Mouse (Mus musculus) naive thymus-derived CD4-positive, alpha-beta T cell, adult 5 months (primary cell): ENCODE results near the gene Coro7. TPM values are rescaled to one million over a fixed set of nuclear protein-coding genes. Genes with fewer than 3 reads are reported as not detected.

Experiments used
- polyA plus RNA-seq: library from polyadenylated mRNA; unstranded; fragments of 100-300 nt; shearing (Covaris generic); gene quantifications from one replicate; pipeline ENCODE4 v1.2.1, GENCODE M21; 2017

Gene Coro7
- 119 TPM for polyA plus RNA-seq

GRCm38 (mm10) chr16:4679121-4680018, at the start of gene Coro7:
Gene Coro7, minus strand, starts transcription at chr16:4679777.

DNA sequence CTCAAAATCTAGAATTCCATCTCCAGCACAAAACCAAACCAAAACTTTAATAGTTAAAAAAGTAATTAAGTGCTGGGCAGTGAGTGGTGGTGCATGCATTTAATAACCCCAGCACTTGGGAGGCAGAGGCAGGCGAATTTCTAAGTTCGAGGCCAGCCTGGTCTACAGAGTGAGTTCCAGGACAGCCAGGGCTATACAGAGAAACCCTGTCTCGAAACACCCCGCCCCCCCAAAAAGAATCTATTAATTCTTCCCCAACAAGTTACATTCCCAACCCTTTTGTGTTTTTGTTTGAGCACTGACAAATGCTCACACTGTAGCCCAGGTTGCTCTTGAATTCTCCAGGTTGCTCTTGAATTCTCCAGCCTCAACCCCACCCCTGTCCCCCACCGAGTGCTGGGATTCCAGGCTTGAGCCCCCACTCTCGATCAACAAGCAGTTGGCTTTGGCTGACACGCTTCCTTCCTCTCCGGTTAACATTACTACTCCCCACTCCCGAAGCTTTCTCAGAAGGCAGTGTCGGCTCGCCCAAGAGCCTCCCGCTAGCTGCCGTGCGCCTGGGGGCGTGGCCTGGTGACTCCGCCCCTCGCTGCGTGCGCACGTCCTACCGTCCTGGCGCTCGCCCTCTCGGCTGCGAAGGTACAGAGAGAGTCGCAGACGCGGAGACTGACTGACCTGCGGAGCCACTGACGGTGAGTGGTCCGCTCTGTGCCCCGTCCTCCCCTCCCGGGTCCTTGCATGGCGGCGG, 46.4 kb upstream of the Coro7 start, which contains the start of gene Hmox2:
Gene Hmox2 (plus strand): TSS at position 582 of the 748 bp plus-strand sequence.

GRCm38 (mm10) chr16:4718753-4719518, 39.4 kb upstream of the Coro7 start, which contains the start of gene Nmral1:
Gene Nmral1, minus strand, starts transcription at chr16:4719356.

GRCm38 (mm10) chr16:4639831-4640237, 39.7 kb downstream of the Coro7 start, which contains the start of the genes Vasn and Dnaja3:
Gene Vasn, plus strand, starts transcription at chr16:4639941.
Gene Dnaja3, plus strand, starts transcription at chr16:4639989.

GRCm38 (mm10) chr16:4624481-4625110, 55.0 kb downstream of the Coro7 start, which contains the start of gene Pam16:
Gene Pam16, minus strand, starts transcription at chr16:4624988.

DNA sequence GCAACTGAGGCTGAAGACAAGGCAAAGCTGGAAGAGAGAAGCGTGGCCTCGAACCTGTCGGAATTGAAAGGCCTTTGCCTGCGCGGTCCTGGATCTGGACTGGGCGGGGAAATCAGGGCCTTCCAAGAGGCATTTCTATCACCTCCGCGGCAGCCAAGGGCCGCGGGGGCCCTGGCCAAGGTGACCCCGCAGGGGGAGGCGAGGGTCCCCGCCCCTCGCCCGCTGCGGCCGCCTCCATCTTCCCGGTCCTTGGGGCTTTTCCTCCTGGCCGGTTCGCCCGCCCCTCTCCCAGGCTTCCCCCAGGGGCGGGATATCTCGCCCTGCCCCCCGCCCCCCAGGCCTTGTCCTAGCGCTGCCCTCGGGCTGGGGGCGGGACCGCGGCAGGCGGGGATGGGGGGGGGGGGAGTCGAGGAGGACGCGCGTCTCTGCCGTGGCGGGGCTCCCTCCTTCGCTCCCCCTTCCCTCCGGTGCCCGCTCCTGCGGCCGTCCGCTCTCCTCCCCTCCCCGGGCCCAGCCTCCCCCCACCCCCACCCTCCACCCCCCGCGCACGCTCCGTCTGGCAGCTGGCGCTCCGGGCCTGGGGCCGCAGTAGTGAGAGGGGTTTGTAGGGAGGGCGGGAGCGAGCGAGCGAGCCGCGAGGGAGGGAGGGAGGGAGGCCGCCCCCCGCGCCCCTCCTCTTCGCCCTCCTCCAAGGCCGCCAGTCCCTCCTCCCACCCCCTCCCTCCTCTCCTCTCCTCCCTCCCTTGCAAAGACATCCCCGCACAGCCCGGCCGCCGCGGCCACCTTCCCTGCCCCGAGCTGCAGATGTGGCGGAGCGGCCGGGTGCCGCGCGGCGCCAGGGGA, 85.4 kb downstream of the Coro7 start, which contains the start of gene Glis2:
Gene Glis2 (plus strand): TSS at position 743 of the 843 bp plus-strand sequence.

Other genes with a start within 250 kb of the Coro7 start
- gene Srl, start 138.0 kb downstream of the Coro7 start, polyA plus RNA-seq: 0.91 TPM
- gene Tfap4, start 119.9 kb downstream of the Coro7 start, polyA plus RNA-seq: 2.0 TPM
- not detected for gene Glis2, start 85.1 kb downstream of the Coro7 start, polyA plus RNA-seq
- gene Pam16, start 54.8 kb downstream of the Coro7 start, polyA plus RNA-seq: 12.3 TPM
- 1.3 TPM for gene Vasn, start 39.8 kb downstream of the Coro7 start, polyA plus RNA-seq
- 34.8 TPM for gene Dnaja3, start 39.8 kb downstream of the Coro7 start, polyA plus RNA-seq
- gene Nmral1, start 39.6 kb upstream of the Coro7 start, polyA plus RNA-seq: 2.0 TPM
- gene Hmox2, start 46.6 kb upstream of the Coro7 start, polyA plus RNA-seq: 67.4 TPM
- gene Cdip1, start 110.5 kb upstream of the Coro7 start, polyA plus RNA-seq: 91.3 TPM
- not detected for gene 4930562C15Rik, start 155.6 kb upstream of the Coro7 start, polyA plus RNA-seq
- 104 TPM for gene Ubald1, start 200.5 kb upstream of the Coro7 start, polyA plus RNA-seq
- 61.7 TPM for gene Mgrn1, start 206.5 kb upstream of the Coro7 start, polyA plus RNA-seq